Mouse (Mus musculus) urinary bladder, adult 18-20 months (tissue): ENCODE data around the gene Anks1b.
"Not testable (repeated sequence)": the region's sequence is repeated elsewhere in the genome, so short reads cannot be mapped to it uniquely, and the experiment has no call there.

Experiments used
- DNase-seq, 2 experiments: peaks; one replicate each; pipeline ENCODE4 v3.0.0; 2022; ENCODE audit warnings: low spot score in 2 of 2, mixed read lengths in 2 of 2

Anks1b gene

DNA sequence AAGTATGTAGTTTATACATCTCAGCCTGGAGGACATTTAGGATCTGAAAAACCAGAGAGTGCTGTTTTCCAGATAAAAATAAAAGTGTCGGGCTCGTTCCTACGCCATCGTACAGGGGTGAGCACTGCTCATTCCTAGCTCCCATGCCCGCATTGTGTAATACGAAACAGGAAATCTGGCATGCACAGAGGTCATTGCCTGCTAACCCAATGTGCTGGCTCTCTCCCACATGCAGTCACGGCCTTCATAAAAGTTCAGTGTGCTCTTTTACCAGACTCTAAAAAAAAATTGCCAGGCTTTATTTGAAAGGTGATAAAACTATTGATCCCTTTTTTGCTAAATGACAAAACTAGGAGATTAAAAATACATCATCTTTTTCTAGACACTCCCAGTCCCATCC is 689.6 kb downstream of the Anks1b start:
- DNase-seq: no peak

DNA sequence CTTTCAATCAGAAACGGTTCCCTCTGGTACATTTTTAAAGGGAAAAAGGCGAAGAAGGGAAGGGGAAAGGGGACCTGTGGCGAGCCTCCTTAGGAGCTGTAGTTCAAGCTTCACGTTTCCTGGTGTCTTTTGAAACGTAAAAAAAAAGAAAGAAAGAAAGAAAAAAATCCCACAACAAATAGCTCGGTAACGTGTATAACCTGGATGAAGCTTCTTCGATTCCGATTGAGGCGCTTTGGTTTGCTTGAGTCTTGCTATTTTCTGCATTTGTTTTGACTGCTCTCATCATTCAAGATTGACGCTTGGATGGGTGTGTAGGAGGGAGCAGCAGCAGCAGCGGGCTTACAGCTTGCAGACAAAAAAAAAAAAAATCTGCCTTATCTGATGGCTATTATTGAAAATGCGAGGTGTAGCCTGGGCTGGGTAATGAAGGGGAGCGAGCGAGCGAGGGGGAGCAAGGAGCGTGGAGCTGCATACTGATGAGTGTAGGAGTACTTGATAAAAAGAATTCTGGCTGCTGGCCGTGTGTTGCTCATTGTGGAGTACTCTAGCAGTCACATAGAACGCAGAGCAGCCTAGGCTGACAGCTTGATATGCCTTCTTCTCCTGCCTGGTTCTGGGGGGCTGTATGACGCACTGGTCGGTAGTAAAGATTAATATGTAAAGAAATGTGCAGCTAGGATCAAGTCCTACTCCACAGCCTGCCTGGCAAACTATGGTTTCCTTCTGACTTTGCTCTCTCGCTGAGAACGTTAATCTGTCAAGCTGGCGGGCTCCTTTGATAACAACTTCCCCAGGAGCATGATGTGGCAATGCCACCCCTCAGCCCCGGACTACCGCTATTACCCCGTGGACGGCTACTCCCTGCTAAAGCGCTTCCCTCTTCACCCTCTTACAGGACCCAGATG is 703.1 kb downstream of the Anks1b start:
- no peak for DNase-seq

DNA sequence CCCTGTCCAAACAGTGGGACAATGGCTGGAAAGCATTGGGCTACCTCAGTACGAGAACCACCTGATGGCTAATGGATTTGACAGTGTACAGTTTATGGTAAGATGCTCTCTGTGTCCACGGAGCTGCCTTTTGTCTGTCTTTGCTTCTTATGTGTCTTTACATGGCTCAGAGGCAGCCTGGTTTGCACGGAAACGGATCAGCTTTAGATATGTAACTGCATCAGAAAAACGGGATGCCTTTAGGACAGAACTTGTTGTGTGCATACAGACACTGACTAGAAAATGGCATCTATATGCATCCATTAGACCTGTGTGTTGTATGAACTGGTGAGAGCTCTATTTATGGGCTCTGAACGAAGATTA is 703.8 kb downstream of the Anks1b start:
- no peak for DNase-seq

DNA sequence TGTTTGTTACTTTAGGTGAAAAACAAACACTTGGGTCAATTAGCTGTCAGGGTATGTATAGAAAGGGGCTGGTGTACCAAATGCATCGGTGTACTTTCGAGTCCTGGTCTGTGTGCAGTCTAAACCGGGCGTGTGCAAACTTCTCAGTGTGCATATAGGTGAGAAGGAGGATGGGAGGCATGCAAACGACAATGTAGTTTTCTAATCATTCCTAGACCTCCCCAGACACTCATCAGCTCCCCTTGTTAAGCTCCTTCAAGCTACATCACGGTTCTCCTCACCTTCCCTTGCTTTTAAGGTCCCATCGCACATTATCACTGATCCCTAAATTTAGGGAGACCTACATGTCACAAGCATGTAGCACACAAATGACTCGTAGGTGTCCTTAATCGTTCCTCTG is 704.5 kb downstream of the Anks1b start:
- no peak for DNase-seq

DNA sequence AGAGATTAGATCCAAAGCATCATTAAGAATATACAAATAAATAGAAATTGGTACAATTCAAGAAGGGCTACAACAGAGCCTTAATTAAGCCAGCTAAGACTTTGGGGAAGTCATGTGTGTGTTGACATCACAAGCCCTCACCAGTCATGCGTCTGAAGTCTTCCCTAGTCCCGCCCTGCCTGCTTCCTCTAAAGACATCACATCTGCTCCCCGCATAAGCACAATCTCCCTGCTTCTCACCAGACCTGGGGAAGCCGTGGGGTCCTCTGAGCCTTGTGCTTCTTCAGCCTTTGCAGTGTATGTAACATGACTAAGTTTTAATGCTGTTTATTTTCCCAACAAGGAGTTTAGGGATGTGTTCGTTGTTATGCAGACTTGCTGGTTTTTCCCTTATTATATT is 706.7 kb downstream of the Anks1b start:
- DNase-seq: no peak

DNA sequence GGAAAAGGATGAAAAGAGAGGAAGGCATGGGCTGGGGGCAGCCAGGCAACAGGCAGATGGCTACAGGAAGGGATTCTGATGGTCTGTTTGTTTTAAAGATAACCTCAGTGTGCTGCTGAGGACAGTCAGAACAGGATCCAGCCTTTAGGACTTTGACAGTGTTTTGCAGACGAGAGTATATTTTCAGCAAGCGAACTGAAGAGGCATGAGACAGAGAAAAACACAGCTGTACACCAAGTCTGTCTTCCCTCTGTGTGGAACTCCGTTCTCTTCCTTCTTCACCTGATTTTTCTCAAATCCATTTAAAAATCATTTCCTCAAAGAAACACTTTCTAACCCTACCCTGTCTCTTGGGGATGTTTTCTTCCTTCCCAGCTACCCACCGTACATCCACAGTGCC is 710.7 kb downstream of the Anks1b start:
- DNase-seq: no peak

DNA sequence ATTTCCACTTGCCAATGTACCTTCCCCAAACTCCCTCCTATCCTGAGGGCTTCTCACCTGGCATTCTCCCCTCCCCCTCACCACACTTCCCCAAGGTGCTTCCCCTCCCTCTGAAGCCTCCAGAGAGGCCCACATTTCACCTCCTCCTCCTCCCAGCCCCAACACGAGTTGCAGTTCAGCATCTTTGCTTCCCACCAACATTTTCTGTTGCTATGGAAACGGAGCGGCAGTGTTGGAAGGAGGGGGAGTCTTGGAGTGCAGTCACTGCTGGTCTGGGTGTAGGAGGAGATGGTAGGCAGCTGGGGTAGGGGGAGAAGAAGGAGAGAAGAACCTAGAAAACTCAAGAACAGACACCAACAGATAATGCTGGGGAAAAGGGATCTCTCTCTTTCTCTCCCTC is 722.8 kb downstream of the Anks1b start:
- no peak for DNase-seq

DNA sequence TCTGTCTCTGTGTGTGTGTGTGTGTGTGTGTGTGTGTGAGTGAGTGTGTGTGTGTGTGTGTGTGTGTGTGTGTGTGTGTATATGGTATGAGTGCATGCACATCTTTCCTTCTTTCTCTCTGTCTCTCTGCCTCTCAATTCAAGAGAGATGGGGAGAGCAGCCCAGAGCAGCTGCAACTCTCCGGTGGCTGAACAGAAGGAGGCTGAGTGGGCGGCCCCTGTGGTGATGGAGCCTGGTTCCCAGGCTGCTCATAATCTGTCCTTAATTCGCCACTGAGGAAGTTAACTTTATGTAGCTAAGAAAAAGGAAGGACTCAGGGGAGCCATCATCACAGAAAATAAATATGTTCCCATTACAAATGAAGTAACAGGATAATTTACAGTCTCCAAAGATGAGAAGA is 723.3 kb downstream of the Anks1b start:
- DNase-seq: no peak

DNA sequence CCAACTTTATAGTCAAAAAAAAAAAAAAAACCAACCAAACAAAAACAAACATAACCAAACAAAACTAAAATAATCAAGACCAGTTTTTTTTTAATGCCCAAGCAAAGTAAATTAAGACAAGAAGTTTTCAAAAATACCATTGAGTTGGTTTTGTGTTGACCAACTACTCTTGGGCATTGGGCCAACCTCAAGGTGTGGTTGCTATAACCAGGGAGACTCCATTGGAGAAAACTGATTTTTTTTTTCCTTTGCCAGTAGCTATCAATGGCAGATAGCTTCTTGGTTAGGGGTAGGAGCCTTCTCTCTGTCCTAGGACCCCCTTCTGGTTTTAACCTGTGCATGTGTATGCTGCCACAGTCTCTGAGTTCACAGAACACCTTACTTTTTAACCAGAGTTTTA is 725.8 kb downstream of the Anks1b start:
- no peak for DNase-seq

DNA sequence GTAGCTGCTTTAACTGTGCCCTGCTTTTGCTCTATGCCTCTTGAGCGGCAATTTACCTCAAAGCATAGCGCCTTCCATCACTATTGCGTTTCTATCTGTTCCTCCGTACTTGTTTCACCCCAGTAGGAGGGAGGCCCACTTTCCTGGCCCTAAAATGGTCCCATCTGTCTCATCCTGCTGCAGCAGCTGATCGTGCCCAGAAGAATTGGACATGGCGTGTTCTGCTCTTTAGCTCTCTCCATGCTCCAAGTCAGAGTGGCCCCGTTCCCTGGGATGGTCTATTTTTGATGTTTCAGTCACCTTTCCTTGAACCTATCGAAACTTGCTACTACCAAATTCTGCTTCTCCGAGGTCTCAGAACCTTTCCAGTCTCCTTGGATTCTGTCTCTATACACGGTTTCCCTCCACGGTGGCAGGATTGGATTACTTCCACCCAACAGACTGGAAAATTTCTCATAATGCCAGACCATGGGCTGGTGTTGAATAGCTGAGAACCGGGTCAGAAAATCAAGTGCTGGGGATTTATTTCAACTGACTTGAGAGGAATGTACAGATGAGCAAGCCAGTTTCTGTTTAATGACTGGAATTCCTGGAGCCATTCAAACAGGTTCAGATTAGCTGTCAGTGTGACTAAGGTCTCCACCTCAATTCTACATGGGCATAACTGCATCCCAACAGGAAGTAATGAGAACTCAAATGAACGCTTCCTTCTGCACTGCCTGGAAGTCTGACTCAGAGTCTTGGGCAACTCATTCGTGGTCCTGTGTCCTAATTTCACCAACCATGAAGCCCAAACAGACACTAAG is 726.6 kb downstream of the Anks1b start:
- no peak for DNase-seq

DNA sequence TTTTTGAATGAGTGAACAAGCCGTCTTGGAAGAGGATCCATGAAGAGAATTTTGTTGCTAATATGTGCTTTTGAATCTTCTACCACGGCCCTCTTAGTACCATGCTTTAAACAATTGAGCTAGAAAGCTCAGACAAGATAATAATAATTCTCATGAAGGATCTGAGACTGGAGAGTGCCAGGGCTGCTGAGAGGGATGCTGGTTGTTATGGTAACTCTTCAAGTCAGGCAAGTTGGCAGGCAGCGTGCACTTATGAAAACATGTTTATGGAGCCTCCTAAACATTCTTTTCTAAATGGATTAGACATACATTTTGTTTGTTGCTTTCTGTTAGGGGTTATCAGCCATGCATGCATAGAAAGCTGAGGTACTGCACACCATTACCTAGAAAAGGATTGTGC is 734.3 kb downstream of the Anks1b start:
- DNase-seq: no peak

DNA sequence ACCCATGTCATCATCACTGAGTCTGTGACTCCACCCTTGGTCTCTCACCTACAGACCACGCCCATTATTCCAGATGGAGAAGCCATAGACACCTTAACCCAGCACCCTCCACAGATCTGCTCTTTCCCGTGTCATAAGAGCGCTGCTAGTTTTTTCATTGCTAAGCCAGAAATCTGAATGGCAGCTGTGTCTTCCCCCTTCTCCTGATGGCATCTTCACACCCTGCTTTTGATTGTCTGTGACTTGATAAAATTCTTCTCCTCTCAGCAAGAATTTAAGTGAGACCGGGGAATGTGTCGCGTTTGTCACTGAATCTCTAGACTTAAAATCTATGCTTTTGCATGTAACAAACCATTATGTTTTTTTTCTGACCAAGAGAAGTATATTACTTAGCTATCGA is 736.1 kb downstream of the Anks1b start:
- no peak for DNase-seq

DNA sequence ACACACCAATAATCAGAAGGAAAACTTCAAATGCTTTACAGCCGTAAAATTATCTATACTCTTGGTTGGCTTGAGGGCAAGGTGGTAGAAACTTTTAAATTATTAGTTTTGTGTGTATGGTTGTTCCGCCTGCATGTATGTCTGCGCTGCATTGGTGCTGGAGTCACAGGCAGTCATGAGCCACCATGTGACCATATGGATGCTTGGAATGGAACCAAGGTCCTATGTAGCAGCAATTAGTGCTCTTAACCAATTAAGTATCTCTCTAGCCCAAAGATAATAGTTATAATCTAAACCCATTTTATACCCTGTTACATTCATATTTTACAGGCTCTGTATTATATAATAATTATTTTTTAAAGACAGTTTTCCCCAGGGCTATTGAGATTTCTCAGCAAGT is 739.7 kb downstream of the Anks1b start:
- no peak for DNase-seq

DNA sequence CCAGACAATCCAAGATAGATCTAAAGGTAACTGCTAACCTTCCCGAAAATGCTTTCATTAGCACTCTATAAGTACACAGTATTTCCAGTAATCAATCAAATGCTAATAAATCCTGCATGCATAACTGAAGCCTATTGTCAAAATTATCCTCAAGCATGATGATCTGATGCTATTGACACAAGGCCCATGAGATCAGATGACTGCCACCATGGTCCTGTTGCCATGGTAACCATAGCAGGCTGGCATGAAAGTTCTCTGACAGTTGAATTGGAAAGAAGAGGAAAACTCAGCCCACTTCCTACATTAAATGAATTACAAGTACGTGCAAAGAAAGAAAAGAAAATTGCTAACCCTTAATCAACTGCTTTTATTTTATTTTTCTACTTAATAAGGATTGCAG is 741.9 kb downstream of the Anks1b start:
- no peak for DNase-seq

DNA sequence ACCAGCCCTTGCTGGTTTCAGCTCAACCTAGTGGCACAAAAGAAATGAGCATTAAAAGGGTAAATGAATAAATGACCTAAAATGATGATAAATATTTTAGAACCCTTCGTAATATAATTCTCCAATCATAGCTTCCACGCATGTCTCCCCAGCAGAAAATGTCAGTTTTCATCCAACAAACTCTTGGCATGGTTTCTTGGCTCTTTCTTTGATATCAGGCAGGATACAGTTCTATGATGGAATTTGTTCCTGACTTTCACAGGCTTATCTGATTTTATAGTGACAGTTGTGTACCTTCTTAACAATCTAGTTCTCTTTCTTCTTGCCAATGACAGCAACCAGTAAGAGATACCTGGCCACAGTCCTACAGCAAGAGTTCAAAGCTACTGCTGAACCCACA is 743.3 kb downstream of the Anks1b start:
- DNase-seq: no peak

DNA sequence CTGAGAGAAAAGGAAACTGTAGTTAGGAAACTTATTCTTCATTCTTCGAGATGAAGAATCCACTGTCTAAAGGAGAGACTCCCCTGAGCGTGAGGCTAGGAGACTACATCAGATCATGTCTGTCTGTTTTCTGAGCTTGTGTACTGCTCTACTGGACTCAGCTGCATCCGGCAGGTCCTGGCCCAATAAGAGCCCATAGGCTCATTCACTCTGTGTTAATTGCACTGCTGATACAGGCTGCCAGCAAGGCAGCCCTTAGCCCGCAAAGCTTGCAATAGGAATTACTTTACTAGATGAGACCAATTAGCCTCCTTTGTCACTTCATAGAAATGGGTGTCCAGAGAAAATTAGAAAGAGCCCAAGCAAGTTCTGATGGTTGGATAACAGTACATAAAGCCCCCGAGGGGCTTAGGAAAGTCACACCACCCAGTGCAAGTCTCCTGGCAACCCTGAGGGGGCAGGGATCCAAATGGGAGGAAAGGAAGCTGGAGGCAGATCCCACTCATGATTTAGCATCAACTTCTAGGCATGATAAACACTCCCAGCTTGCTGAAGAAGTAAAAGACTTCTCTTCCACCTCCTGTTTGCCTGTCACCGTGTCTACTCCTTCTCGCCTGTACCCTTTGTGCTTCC is 744.5 kb downstream of the Anks1b start:
- no peak for DNase-seq

DNA sequence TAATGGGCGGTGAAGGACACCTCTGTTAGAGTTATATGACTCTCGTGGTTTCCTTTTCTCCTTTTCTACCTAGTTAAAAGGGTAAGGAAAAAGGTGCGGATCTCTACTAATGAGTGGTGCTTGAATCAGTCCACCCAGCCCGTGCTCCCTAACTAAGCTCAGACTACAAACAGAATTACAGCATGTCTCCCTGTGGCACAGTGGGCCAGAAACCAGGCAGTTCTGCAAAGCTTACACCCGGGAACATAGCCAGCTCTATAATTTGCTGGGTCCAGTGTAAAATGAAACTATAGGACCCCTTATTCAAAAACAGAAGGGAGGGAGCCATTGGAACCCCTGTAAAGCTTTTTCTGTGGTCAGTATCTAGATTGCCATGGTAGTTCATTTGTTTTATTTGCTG is 754.2 kb downstream of the Anks1b start:
- DNase-seq: no peak

DNA sequence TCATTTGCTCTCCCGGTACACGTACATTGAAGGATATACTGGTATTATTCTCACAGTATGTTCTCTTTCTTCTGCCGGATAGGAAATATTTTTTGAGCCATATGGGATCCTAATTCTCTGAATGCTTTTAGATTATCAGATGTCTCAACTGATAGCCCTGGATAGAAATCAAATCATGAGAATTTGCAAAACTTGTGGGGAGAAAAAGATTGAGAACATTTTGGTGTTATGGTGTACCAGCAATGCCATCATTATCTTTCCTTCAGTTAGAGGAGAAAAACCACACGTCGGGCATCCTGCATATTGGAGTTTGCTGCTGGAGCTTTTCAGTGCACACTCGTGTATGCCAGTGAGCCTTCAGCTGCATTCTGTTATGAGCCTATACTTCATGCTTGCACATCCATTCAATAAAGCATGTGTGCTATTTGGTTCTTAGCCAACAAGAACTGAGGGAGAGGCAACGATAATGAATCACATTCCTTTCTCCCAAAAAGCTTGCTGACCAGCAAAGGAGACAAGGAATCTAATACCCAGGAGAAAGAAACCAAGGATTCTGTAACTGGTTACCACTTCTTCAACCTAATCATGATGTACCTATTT is 756.9 kb downstream of the Anks1b start:
- no peak for DNase-seq

DNA sequence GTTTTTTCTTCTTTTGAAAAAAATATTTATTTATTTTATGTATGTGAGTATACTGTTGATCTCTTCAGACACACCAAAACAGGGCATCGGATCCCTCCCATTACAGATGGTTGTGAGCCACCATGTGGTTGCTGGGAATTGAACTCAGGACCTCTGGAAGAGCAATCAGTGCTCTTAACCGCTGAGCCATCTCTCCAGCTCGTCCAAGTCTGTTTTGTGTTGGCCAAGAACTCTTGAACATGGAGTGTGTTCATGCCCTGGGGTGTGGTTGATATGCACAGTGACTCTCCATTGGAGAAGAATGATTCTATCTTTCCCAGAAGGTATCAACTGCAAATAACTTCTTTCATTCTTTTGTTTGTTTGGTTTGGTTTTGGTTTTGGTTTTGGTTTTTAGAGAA is 757.5 kb downstream of the Anks1b start:
- DNase-seq: not testable (repeated sequence)

DNA sequence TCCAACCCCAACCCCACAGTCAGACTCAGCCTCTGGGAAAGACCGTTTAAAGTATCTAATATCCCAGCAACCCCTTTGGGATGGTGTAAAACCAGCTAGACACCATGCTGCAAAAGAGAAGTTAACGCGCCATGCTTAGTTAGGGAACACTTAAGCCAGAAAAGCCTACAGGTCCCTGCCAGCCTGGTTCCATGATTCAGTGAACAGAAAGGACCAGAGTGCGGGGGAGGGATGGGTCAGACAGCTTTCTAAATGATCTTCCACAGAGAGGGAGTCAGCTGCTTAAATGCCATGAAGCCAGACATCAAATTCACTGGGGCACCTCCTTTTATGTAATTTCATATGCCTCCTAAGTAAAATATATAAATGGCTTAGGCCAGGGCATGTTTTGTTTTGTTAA is 764.0 kb downstream of the Anks1b start:
- peak; percentile 0 to 5 for DNase-seq

DNA sequence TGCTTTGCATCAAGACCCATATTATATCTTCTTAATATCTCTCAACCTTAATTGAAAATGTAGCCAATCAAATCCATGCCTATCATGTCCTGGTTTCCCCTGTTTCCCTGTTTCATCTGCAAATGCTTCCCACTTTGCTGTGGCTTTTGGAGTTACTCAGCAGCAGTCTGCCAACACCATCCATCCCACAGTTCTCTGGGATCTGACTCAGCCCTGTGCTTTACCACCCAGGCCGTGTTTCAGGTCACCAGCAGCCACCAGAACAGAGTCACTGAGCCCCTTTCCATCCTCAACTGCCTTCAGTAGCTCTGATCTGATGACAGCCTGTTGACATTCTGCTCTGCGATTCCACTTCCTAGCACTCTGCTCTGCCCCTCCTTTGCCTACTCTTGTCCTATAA is 776.4 kb downstream of the Anks1b start:
- no peak for DNase-seq

DNA sequence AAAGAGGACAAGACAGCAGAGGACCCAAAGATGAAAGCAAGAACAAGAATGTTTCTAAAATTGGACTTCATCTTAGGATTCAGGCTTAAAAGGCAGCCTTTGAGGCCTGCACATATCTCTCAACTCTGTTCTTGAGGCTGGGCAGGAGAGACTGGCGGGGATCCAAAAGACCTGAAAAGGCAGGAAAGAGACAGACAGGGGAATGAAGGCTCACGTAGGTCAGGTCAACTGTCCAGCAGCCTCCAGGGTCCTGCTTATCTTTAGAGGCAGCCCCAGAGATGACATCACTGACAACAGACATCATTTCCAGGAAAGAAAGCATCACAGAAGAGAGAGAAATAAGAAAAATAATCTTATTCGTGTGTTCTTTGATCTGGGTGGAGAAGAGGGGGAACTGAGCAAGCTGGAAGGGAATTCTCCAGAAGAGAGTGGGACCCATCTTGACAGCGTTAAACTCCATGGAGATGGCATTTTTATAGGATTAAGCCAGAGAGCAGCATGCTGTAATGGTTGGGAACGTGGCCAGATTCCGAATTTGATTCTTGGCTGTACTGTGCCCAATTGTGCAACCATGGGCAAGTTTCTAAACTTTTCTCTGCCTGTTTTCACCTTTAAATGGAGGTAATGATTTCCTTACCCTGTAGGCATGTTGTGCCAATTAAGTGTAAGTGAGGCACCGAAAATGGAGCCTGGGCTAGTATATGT is 784.3 kb downstream of the Anks1b start:
- DNase-seq: peak in 1 of 2 experiments; percentile 15
